Mouse (Mus musculus) liver, adult 2 months (tissue): Measurements from ENCODE around the gene Tmem181a. TPM values are rescaled to one million over a fixed set of nuclear protein-coding genes. Genes with fewer than 3 reads are reported as not detected.
"Not testable (repeated sequence)": the region's sequence is repeated elsewhere in the genome, so short reads cannot be mapped to it uniquely, and the experiment has no call there.

Experiments used
- DNase-seq: peaks from one replicate; pipeline ENCODE4 v3.0.0-alpha.2; 2011; ENCODE audit warnings: low read depth, low spot score; ENCODE audit errors: extremely low read depth
- H3K27ac ChIP-seq: fragments of 200-500 bp; replicated peaks from 2 replicates; pipeline ENCODE4 v1.5.1; 2012; ENCODE audit warnings: low read depth, mild to moderate bottlenecking, control low read depth, inconsistent platforms, low read length; ENCODE audit not compliant: insufficient read depth
- H3K27me3 ChIP-seq: fragments of 200-500 bp; 2 replicates; pipeline ENCODE4 v1.6.1; 2012; ENCODE audit warnings: mild to moderate bottlenecking, moderate library complexity, low read length, inconsistent platforms; ENCODE audit not compliant: control insufficient read depth, insufficient read depth
- H3K36me3 ChIP-seq: fragments of 200-500 bp; 2 replicates; pipeline ENCODE4 v1.6.1; 2012; ENCODE audit warnings: low read length, inconsistent platforms; ENCODE audit not compliant: control insufficient read depth, insufficient read depth
- H3K4me1 ChIP-seq: fragments of 200-500 bp; 2 replicates; pipeline ENCODE4 v1.6.1; 2011; ENCODE audit warnings: low read length; ENCODE audit not compliant: control insufficient read depth, insufficient read depth
- H3K4me3 ChIP-seq: fragments of 200-500 bp; 2 replicates; pipeline ENCODE4 v1.5.1; 2011; ENCODE audit warnings: low read depth, mild to moderate bottlenecking, control low read depth, low read length, moderate library complexity; ENCODE audit not compliant: insufficient read depth
- H3K79me2 ChIP-seq: fragments of 200-500 bp; 2 replicates; pipeline ENCODE4 v1.6.1; 2012; ENCODE audit warnings: inconsistent platforms, mild to moderate bottlenecking, low read length, moderate library complexity; ENCODE audit not compliant: control insufficient read depth, insufficient read depth
- H3K9ac ChIP-seq: fragments of 200-500 bp; 2 replicates; pipeline ENCODE4 v1.6.1; 2012; ENCODE audit warnings: low read depth, mild to moderate bottlenecking, control low read depth, inconsistent platforms, low read length
- WGBS: fragments of 180-500 bp; shearing (Covaris S2); methylation state at CpG from one replicate; pipeline ENCODE4 v1.1.7; 2018; 5-methylcytosine and 5-hydroxymethylcytosine counted together
- polyA plus RNA-seq: library from polyadenylated mRNA; depleted of rRNA; stranded (reverse); fragments of >200 nt; gene quantifications from 2 replicates; pipeline ENCODE4 v1.2.3, GENCODE M21; 2012; rRNA removed
- total RNA-seq: library from RNA; depleted of rRNA; stranded (reverse); fragments of >200 nt; gene quantifications from 2 replicates; pipeline ENCODE4 v1.2.3, GENCODE M21; 2014; rRNA removed

Gene Tmem181a
- total and polyA plus RNA-seq, 2 experiments: 3.0 to 3.4 TPM

DNA sequence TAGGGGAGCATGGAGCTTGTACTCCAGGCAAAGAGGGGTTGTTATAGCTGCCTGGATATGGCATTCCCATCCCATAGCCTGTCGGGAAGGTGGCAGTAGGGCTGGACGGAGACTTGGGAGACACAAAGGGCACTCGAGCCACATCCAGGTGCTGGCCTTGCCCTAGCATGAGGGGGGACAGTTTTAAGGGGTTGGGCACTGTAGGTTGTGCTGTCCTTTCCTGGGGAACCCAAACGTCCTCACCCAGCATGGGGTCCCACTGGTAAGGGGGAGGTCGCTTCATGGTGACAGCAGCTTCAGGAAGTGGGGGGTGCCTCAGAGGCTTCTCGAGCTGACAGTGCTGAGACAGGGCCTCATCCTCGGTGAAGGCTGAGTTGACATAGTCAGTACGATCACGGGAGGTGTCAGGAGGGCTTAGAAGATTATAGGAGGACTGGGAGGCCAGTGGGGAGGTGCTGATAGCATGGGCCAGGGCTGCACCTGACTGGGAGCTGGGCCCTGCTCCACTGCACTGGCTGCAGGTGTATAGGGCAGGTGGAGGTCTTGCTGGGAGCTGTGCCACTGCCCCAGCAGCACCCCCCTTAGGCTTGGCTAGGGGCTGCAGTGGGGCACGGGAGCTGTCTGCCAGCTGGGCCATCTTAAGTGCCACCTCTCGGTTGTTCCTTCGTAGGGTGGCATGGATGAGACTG, 86.1 kb downstream of the Tmem181a start:
- not testable (repeated sequence) for H3K27me3 ChIP-seq, H3K9ac ChIP-seq, H3K79me2 ChIP-seq, H3K4me1 ChIP-seq, H3K4me3 ChIP-seq, H3K27ac ChIP-seq, DNase-seq, H3K36me3 ChIP-seq
- no CpG with 5 or more reads among the region's 12 CpGs for WGBS

DNA sequence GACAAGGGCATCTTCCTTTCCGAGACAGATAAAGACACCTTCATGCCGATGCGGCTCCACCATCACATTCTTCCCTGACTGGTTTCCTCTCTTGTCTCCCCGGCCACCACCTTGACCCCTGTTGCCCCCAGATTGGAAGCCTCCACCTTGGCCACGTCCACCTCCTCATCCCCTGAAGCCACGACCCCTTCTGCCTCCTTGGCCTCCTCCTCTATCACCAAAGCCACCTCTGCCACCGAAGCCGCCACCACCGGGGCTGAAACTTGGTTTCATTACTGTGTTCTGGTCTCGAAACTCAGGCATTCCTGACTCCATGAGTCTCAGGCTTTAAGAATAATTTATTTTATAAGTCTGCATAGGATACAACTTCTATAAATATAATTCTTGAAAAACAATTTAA, 98.6 kb downstream of the Tmem181a start:
- not testable (repeated sequence) for H3K79me2 ChIP-seq, H3K27me3 ChIP-seq, H3K9ac ChIP-seq, H3K27ac ChIP-seq, H3K36me3 ChIP-seq, H3K4me3 ChIP-seq, DNase-seq, H3K4me1 ChIP-seq
- WGBS: 85% methylated on average over 10 of the region's 10 CpGs

Other genes with a start within 250 kb of the Tmem181a start
- 3.9 and 4.6 TPM in 2 replicates for gene Serac1, start 177.1 kb upstream of the Tmem181a start, total RNA-seq
- gene Serac1, start 177.1 kb upstream of the Tmem181a start, polyA plus RNA-seq: 1.3 and 2.0 TPM in 2 replicates
- 12.8 and 18.3 TPM in 2 replicates for gene Gtf2h5, start 177.1 kb upstream of the Tmem181a start, total RNA-seq
- gene Gtf2h5, start 177.1 kb upstream of the Tmem181a start, polyA plus RNA-seq: 13.2 and 18.1 TPM in 2 replicates
- 25.4 and 26.6 TPM in 2 replicates for gene Tulp4, start 150.4 kb upstream of the Tmem181a start, total RNA-seq
- 17.0 and 19.9 TPM in 2 replicates for gene Tulp4, start 150.4 kb upstream of the Tmem181a start, polyA plus RNA-seq
- gene Dynlt1a, start 60.6 kb downstream of the Tmem181a start, total RNA-seq: 1.2 and 1.3 TPM in 2 replicates
- gene Dynlt1a, start 60.6 kb downstream of the Tmem181a start, polyA plus RNA-seq: 0.88 and 1.0 TPM in 2 replicates
- 44.4 and 56.6 TPM in 2 replicates for gene Dynlt1b, start 173.3 kb downstream of the Tmem181a start, total RNA-seq
- 37.4 and 51.4 TPM in 2 replicates for gene Dynlt1b, start 173.3 kb downstream of the Tmem181a start, polyA plus RNA-seq